Mouse (Mus musculus) liver, postnatal 0 days (tissue): Measurements from ENCODE around the gene Filip1.

ENCODE experiments used
- CTCF ChIP-seq: sonication (generic); IDR thresholded peaks from 2 replicates; pipeline ENCODE4 v1.5.1; 2016; ENCODE audit warnings: antibody characterized with exemption, low read depth
- EP300 ChIP-seq: IDR thresholded peaks from 2 replicates; pipeline ENCODE4 v1.6.1; 2016; ENCODE audit warnings: antibody characterized with exemption, low read depth, mild to moderate bottlenecking

GRCm38 (mm10) chr9:79810969-79811902 lies 201.4 kb downstream of the Filip1 start:
- no peak for TF ChIP-seq CTCF
- no peak for TF ChIP-seq EP300
